Mouse (Mus musculus): ENCODE results near the gene Ccdc60. TPM values are rescaled to one million over a fixed set of nuclear protein-coding genes. Genes with fewer than 3 reads are reported as not detected.

Ccdc60 gene
- polyA plus RNA-seq (2015; fragmentation: Nextera tagmentation; extraction: Ambion mirVana): 0.12 and 0.18 TPM in 2 replicates

DNA sequence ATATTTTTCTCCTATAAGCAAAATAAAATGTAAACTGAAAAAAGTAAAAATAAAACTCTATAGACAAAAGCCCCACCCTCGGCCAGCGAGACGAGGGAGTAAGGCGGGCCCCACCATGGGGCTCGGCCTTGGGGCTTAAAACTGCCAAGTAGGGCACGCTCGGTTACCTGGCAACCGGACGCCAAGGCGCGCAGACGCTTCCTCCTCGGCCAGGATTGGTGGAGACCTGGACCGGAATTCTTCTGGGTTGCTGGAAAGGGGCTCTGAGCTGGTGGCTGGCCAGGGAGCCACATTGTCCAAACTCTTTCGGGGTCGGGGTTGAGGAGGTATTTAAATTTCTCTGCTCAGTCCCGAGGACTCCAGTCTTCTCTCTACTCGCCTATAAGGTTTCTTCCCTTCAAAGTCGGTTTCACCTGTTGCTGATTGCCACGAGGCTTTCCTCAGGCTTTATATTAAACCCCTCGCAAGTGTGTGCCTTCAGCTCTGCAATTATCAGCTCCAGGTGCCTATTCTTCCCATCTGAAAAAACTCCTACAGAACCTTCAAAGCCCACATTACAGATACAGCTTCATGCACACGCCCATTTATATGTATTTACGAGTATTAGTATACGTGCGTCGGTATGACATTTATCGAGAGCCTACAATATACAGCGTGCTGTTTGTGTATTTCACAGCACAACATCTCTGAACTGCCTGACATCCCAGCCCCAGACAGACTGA lies at the start of gene Ccdc60:
Gene Ccdc60, minus strand, starts transcription at position 137 of the 722 bp plus-strand sequence.

DNA sequence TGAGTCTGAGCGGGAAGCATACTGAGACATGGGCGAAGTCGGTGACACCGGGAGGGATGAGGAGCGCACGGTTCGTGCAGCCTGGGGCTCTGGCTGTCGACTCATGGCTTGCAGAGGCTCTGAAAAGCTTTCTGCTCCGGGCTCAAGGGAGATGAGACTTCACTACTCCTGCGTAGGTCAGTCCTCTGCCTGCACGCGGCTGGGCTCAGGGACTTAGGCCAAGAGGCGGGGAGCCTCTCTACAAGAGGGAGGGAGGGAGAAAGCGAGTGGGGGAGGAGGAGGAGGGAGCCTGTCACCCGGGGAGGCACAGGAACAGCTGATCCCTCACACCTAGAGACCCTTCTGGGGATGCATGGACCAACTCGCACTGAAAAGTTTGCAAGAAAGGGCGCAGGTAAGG lies 205.7 kb downstream of the Ccdc60 start, which contains the start of gene Tmem233:
Gene Tmem233, minus strand, starts transcription at position 164 of the 400 bp plus-strand sequence.

Other genes starting within 250 kb of the Ccdc60 start
- gene Tmem233, start 205.7 kb downstream of the Ccdc60 start, polyA plus RNA-seq (2015; fragmentation: Nextera tagmentation; extraction: Ambion mirVana): 9.4 and 11.6 TPM in 2 replicates
- gene Hspb8, start 133.9 kb upstream of the Ccdc60 start, polyA plus RNA-seq (2015; fragmentation: Nextera tagmentation; extraction: Ambion mirVana): 89.2 and 112 TPM in 2 replicates

Measured in skeletal muscle tissue, postnatal 0 days (tissue).